8 mouse cellular contexts compared by ENCODE assay signal in genomic region chr9:16028394-16028911, GRCm38 (mm10).
A peak's percentile ranks its signal among the peaks of the same experiment; 100 is the strongest.
DNase-seq lines count a peak whose midpoint lies in the region; ATAC-seq lines count a peak whose summit lies in the region.

No protein-coding gene starts in this region.

- intact Hi-C loops in heart, postnatal 14 days (cut with DNase I): loop anchor here (5.0 kb wide), 1 partner anchor 89 kb away; no protein-coding TSS in a partner anchor

- H3K36me3 ChIP-seq in hindbrain, embryonic 11.5 days (ENCODE audit: control insufficient read depth, insufficient read depth, low read length): no peaks in the 10 kb centered on the region
- no peaks in the 10 kb centered on the region for H3K36me3 ChIP-seq in hindbrain, embryonic 14.5 days (replicated peaks; ENCODE audit: control insufficient read depth, insufficient read depth)
- no peaks in the 10 kb centered on the region for H3K36me3 ChIP-seq in embryonic facial prominence, embryonic 13.5 days
- H3K36me3 ChIP-seq in midbrain, embryonic 16.5 days (ENCODE audit: control insufficient read depth, insufficient read depth, low read length): no peaks in the 10 kb centered on the region

- 48% methylated on average over 4 of the region's 4 CpGs for WGBS in hindbrain, embryonic 11.5 days
- 58% methylated on average over 4 of the region's 4 CpGs for WGBS in hindbrain, embryonic 14.5 days
- WGBS in embryonic facial prominence, embryonic 13.5 days: 30% methylated on average over 4 of the region's 4 CpGs
- WGBS in midbrain, embryonic 16.5 days: 47% methylated on average over 4 of the region's 4 CpGs

- H3K27ac ChIP-seq in hindbrain, embryonic 11.5 days (ENCODE audit: low read depth, low read length): no peak overlapping the region
- H3K27ac ChIP-seq in hindbrain, embryonic 14.5 days: no peak overlapping the region
- H3K27ac ChIP-seq in embryonic facial prominence, embryonic 13.5 days: peak overlapping the region; percentile 29; the same call in 1 of the 2 replicates
- no peak overlapping the region for H3K27ac ChIP-seq in midbrain, embryonic 16.5 days (ENCODE audit: low read length)

- no peak overlapping the region for H3K4me3 ChIP-seq in hindbrain, embryonic 11.5 days (ENCODE audit: low read depth, low read length)
- no peak overlapping the region for H3K4me3 ChIP-seq in hindbrain, embryonic 14.5 days (replicated peaks; ENCODE audit: low read length)
- no peak overlapping the region for H3K4me3 ChIP-seq in embryonic facial prominence, embryonic 13.5 days
- no peak overlapping the region for H3K4me3 ChIP-seq in midbrain, embryonic 16.5 days (ENCODE audit: low read depth, low read length)

- no peaks in the 10 kb centered on the region for H3K27me3 ChIP-seq in hindbrain, embryonic 11.5 days (ENCODE audit: control insufficient read depth, insufficient read depth, low read length)
- H3K27me3 ChIP-seq in hindbrain, embryonic 14.5 days (ENCODE audit: control insufficient read depth, insufficient read depth, low read length): no peaks in the 10 kb centered on the region
- H3K27me3 ChIP-seq in embryonic facial prominence, embryonic 13.5 days: no peaks in the 10 kb centered on the region
- H3K27me3 ChIP-seq in midbrain, embryonic 16.5 days (ENCODE audit: control insufficient read depth, insufficient read depth, low read depth, low read length): no peaks in the 10 kb centered on the region

- no peak overlapping the region for H3K9ac ChIP-seq in hindbrain, embryonic 11.5 days (ENCODE audit: low read depth, low read length)
- no peak overlapping the region for H3K9ac ChIP-seq in hindbrain, embryonic 14.5 days
- H3K9ac ChIP-seq in embryonic facial prominence, embryonic 13.5 days: no peak overlapping the region
- H3K9ac ChIP-seq in midbrain, embryonic 16.5 days (ENCODE audit: low read depth, low read length): no peak overlapping the region

- DNase-seq in hindbrain, embryonic 11.5 days (ENCODE audit: low spot score): peak; percentile 1
- DNase-seq in hindbrain, embryonic 14.5 days (ENCODE audit: low spot score): no peak
- peak; percentile 29 to 42 for DNase-seq in heart, postnatal 14 days
- DNase-seq in lung, postnatal 14 days: no peak
- DNase-seq in spleen, adult 12 weeks (ENCODE audit: low spot score): no peak
- no peak for DNase-seq in thymus, adult 18-20 months

- no peaks in the 10 kb centered on the region for H3K4me1 ChIP-seq in hindbrain, embryonic 11.5 days (replicated peaks; ENCODE audit: control insufficient read depth, insufficient read depth, low read length)
- H3K4me1 ChIP-seq in hindbrain, embryonic 14.5 days (replicated peaks; ENCODE audit: control insufficient read depth, insufficient read depth, low read length): no peaks in the 10 kb centered on the region; the same call in 1 of the 2 replicates
- peaks cover 8% of the 10 kb centered on the region for H3K4me1 ChIP-seq in embryonic facial prominence, embryonic 13.5 days
- H3K4me1 ChIP-seq in midbrain, embryonic 16.5 days (ENCODE audit: control insufficient read depth, insufficient read depth, low read length): no peaks in the 10 kb centered on the region

- no peak for ATAC-seq in hindbrain, embryonic 11.5 days (ENCODE audit: low FRiP score)
- ATAC-seq in hindbrain, embryonic 14.5 days (ENCODE audit: low FRiP score): no peak
- no peak for ATAC-seq in embryonic facial prominence, embryonic 13.5 days (ENCODE audit: insufficient number of reproducible peaks, insufficient read depth, low FRiP score, low TSS enrichment, low read depth)
- ATAC-seq in midbrain, embryonic 16.5 days: peak; percentile 61; the same call in 1 of the 2 replicates

- H3K9me3 ChIP-seq in hindbrain, embryonic 11.5 days (ENCODE audit: control insufficient read depth, low read length): no peaks in the 10 kb centered on the region
- no peaks in the 10 kb centered on the region for H3K9me3 ChIP-seq in hindbrain, embryonic 14.5 days (ENCODE audit: control insufficient read depth, low read length)
- no peaks in the 10 kb centered on the region for H3K9me3 ChIP-seq in embryonic facial prominence, embryonic 13.5 days
- H3K9me3 ChIP-seq in midbrain, embryonic 16.5 days (replicated peaks; ENCODE audit: control insufficient read depth, low read length, poor library complexity, severe bottlenecking): no peaks in the 10 kb centered on the region

- no peak overlapping the region for H3K4me2 ChIP-seq in hindbrain, embryonic 11.5 days (replicated peaks; ENCODE audit: low read depth, low read length)
- no peak overlapping the region for H3K4me2 ChIP-seq in hindbrain, embryonic 14.5 days (replicated peaks)
- no peak overlapping the region for H3K4me2 ChIP-seq in embryonic facial prominence, embryonic 13.5 days
- H3K4me2 ChIP-seq in midbrain, embryonic 16.5 days (ENCODE audit: low read length): no peak overlapping the region

Comparison
In these comparisons a context has a peak if more than half of its experiments do, and no peak if none do; other contexts are left out.
1. DNase-seq: peak in hindbrain, embryonic 11.5 days (single experiment) and heart, postnatal 14 days (2 of 2); none in hindbrain, embryonic 14.5 days (single experiment), lung, postnatal 14 days (single experiment), spleen, adult 12 weeks (single experiment) and thymus, adult 18-20 months (0 of 2).